Mouse (Mus musculus): ENCODE measurements around the gene Kif16b. TPM values are rescaled to one million over a fixed set of nuclear protein-coding genes. Genes with fewer than 3 reads are reported as not detected.

Gene Kif16b
- total and polyA plus RNA-seq, 3 experiments: 7.8 to 9.5 (median 8.0) TPM

GRCm38 (mm10) chr2:142590284-142590724 lies 311.0 kb downstream of the Kif16b start:
- no peaks in the 10 kb centered on the region for H3K79me2 ChIP-seq (replicated peaks; ENCODE audit: control insufficient read depth, extremely low read depth, insufficient read depth, poor library complexity, severe bottlenecking)
- H3K36me3 ChIP-seq (replicated peaks in 1 of 2; ENCODE audit: control insufficient read depth in 1 of 2, insufficient read depth in 1 of 2, low read length in 1 of 2): no peaks in the 10 kb centered on the region
- TF ChIP-seq NRF1 (IDR thresholded peaks at IDR 0.05; ENCODE audit: low read depth, low read length): no peak
- no peak for TF ChIP-seq ZNF384 (IDR thresholded peaks at IDR 0.05; ENCODE audit: low read depth, low read length)
- TF ChIP-seq TBP (conservative IDR thresholded peaks at IDR 0.05; ENCODE audit: low read depth, low read length): no peak
- H3K27me3 ChIP-seq (replicated peaks): no peaks in the 10 kb centered on the region
- dilution Hi-C loops (cut with MboI; ENCODE audit: extremely low pct_ligation_motif_present, extremely low pct_unique_long_range_greater_than_20kb, low sequenced_read_pairs): no loop called here
- no peak overlapping the region for H3K27ac ChIP-seq (ENCODE audit: insufficient read depth, low read depth)
- DNase-seq (ENCODE audit: extremely low read depth): no peak
- H3K4me1 ChIP-seq (ENCODE audit: control insufficient read depth in 1 of 2, insufficient read depth in 2 of 2): peaks cover 0 to 17% of the 10 kb centered on the region in 2 experiments; a peak in 2 of 4 replicates
- H3K9me3 ChIP-seq (replicated peaks; ENCODE audit: low read length): peaks cover 3% of the 10 kb centered on the region
- H3K9ac ChIP-seq (ENCODE audit: insufficient read depth, low read depth): no peak overlapping the region
- no peak overlapping the region for H3K4me3 ChIP-seq (replicated peaks in 1 of 3; ENCODE audit: low read depth in 2 of 3, low read length in 2 of 3, poor library complexity in 1 of 3)
- no peak overlapping the region for H3K4me2 ChIP-seq (ENCODE audit: insufficient read depth, low read depth, poor library complexity, severe bottlenecking)
- in situ Hi-C loops (cut with MboI; ENCODE audit: low pct_ligation_motif_present, low pct_unique_long_range_greater_than_20kb, low sequenced_read_pairs): no loop called here

DNA sequence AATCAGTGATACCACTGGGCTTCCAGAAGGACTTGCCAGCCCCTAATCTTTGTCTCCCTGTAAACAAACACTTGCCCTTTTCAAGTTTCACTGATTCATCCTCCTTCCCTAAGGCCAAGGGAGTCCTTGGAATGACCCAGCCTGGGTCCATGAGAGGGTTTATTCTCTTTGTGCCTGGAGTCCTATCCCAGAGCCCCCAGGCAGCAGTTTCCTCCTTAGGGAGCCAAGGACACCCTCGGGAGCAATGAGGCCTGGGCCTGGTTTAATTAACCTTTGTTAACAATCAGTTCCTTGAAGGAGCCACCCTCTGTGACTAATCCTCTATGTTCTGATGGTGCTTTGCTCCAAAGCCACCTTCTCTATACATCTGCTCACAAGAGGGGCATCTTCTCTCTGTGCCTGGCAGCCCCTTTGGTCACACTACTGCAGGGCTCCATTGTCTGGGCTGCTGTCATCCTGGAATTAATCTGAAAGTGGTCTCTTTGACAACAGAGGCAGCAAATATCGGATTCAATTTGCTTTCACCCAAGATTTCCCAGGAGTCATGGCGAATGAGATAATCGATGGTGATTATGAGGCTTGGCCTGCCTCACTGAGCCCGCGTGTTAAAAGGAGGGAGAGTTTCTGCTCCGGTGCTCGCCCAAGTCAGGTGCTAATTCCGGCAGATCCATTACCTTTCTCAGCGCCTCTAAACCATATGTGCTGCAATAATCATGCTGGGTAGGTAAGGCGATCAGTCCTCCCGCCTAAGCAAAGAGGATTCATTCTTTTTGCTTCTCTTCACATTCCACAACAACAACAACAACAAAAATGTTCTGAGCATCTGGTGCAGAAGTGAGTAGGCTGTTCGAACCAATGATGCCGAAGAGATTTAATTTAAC lies 311.7 kb downstream of the Kif16b start:
- Histone ChIP-seq H3K9ac (ENCODE audit: insufficient read depth, low read depth) (no peak overlapping the region), H3K36me3 (replicated peaks in 1 of 2; ENCODE audit: control insufficient read depth in 1 of 2, insufficient read depth in 1 of 2, low read length in 1 of 2) (no peaks in the 10 kb centered on the region), H3K4me1 (ENCODE audit: control insufficient read depth in 1 of 2, insufficient read depth in 2 of 2) (peaks cover 0 to 17% of the 10 kb centered on the region in 2 experiments; a peak in 2 of 4 replicates), H3K9me3 (replicated peaks; ENCODE audit: low read length) (peaks cover 3% of the 10 kb centered on the region), H3K79me2 (replicated peaks; ENCODE audit: control insufficient read depth, extremely low read depth, insufficient read depth, poor library complexity, severe bottlenecking) (no peaks in the 10 kb centered on the region), H3K4me3 (replicated peaks in 1 of 3; ENCODE audit: low read depth in 2 of 3, low read length in 2 of 3, poor library complexity in 1 of 3) (no peak overlapping the region), H3K27me3 (replicated peaks) (no peaks in the 10 kb centered on the region), H3K4me2 (ENCODE audit: insufficient read depth, low read depth, poor library complexity, severe bottlenecking) (no peak overlapping the region), H3K27ac (ENCODE audit: insufficient read depth, low read depth) (no peak overlapping the region)
- TF ChIP-seq MYC (IDR thresholded peaks at IDR 0.05; ENCODE audit: low read depth, low read length) (no peak), TBP (conservative IDR thresholded peaks at IDR 0.05; ENCODE audit: low read depth, low read length) (no peak), HCFC1 (IDR thresholded peaks at IDR 0.05; ENCODE audit: low read depth, low read length) (no peak), SIN3A (IDR thresholded peaks at IDR 0.05; ENCODE audit: low read length) (no peak), IRF4 (IDR thresholded peaks at IDR 0.05; ENCODE audit: low read depth, low read length) (no peak), ZKSCAN1 (IDR thresholded peaks at IDR 0.05; ENCODE audit: borderline replicate concordance, low read depth, low read length) (no peak), MAX (IDR thresholded peaks at IDR 0.05; ENCODE audit: low read length) (no peak), RCOR1 (conservative IDR thresholded peaks at IDR 0.05; ENCODE audit: low read depth, low read length) (no peak), POLR2A (IDR thresholded peaks at IDR 0.05; ENCODE audit: low read depth, low read length) (no peak), SMC3 (IDR thresholded peaks at IDR 0.05; ENCODE audit: low read depth, low read length) (no peak), CHD2 (IDR thresholded peaks at IDR 0.05; ENCODE audit: low read length) (no peak), UBTF (IDR thresholded peaks at IDR 0.05; ENCODE audit: low read depth, low read length) (no peak), ZMIZ1 (IDR thresholded peaks at IDR 0.05; ENCODE audit: low read depth, low read length) (no peak), JUND (conservative IDR thresholded peaks at IDR 0.05; ENCODE audit: low read depth, low read length) (no peak), USF2 (conservative IDR thresholded peaks at IDR 0.05; ENCODE audit: low read depth, low read length) (no peak)
- dilution Hi-C loops (cut with MboI; ENCODE audit: extremely low pct_ligation_motif_present, extremely low pct_unique_long_range_greater_than_20kb, low sequenced_read_pairs): no loop called here
- no peak for DNase-seq (ENCODE audit: extremely low read depth)
- in situ Hi-C loops (cut with MboI; ENCODE audit: low pct_ligation_motif_present, low pct_unique_long_range_greater_than_20kb, low sequenced_read_pairs): no loop called here

All from CH12.LX (cell line).